Mouse (Mus musculus) cerebellum, adult 2 months (tissue): ENCODE results near the gene Gm17577. TPM values are rescaled to one million over a fixed set of nuclear protein-coding genes. Genes with fewer than 3 reads are reported as not detected.
"Not testable (repeated sequence)": the region's sequence is repeated elsewhere in the genome, so short reads cannot be mapped to it uniquely, and the experiment has no call there.

Source experiments
- DNase-seq, 2 experiments: peaks; one replicate each; pipeline ENCODE4 v3.0.0; 2021
- H3K27ac ChIP-seq: fragments of 200-500 bp; 2 replicates; pipeline ENCODE4 v1.5.1; 2012; ENCODE audit warnings: low read length, control low read depth, inconsistent platforms; ENCODE audit not compliant: insufficient read depth
- H3K27me3 ChIP-seq: fragments of 200-500 bp; 2 replicates; pipeline ENCODE4 v1.6.1; 2012; ENCODE audit warnings: inconsistent platforms, mild to moderate bottlenecking, low read length, moderate library complexity; ENCODE audit not compliant: control insufficient read depth, insufficient read depth
- H3K4me1 ChIP-seq: fragments of 200-500 bp; 2 replicates; pipeline ENCODE4 v1.6.1; 2011; ENCODE audit warnings: low read length; ENCODE audit not compliant: control insufficient read depth, insufficient read depth
- H3K4me3 ChIP-seq: fragments of 200-500 bp; replicated peaks from 2 replicates; pipeline ENCODE3; 2011; ENCODE audit warnings: mild to moderate bottlenecking, low read depth, low read length, control low read depth; ENCODE audit not compliant: insufficient read depth
- WGBS: fragments of 180-500 bp; shearing (Covaris S2); methylation state at CpG from one replicate; pipeline ENCODE4 v1.1.7; 2018; 5-methylcytosine and 5-hydroxymethylcytosine counted together
- polyA plus RNA-seq: library from polyadenylated mRNA; depleted of rRNA; stranded (reverse); fragments of >200 nt; gene quantifications from 2 replicates; pipeline ENCODE4 v1.2.3, GENCODE M21; 2012; rRNA removed

Gm17577 gene
- not detected in 2 replicates for polyA plus RNA-seq

DNA sequence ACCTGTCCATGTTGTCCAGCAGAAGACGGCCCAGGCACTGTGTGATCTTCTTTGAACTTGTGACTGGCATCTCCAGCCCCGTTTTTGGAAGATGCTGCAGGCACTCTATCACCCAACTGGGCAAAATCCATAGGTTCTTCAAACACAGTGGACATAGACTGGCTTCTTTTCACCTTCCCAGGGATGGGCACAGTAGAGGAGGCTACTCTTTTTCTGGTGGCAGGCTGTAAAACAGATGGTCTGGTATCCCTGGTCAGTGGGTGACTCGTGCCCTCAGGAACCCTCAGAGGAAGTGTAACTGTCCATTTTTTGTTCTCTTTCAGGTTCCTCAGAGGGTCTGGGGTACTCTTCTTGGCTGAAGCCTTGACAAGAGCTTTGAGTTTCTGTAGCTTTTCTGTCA lies at the start of gene Gm17577:
Gene Gm17577, minus strand, starts transcription at position 101 of the 400 bp plus-strand sequence.
- H3K4me3 ChIP-seq, H3K4me1 ChIP-seq, H3K27ac ChIP-seq, H3K27me3 ChIP-seq, DNase-seq: not testable (repeated sequence)
- no CpG with 5 or more reads among the region's 3 CpGs for WGBS

GRCm38 (mm10) chrX:123222381-123222780 lies 24.3 kb downstream of the Gm17577 start, which contains the start of gene Srsx:
Srsx (minus strand) TSS chrX:123222481.
- not testable (repeated sequence) for H3K27ac ChIP-seq, H3K4me1 ChIP-seq, H3K27me3 ChIP-seq, H3K4me3 ChIP-seq, DNase-seq
- 33% methylated on average over 1 of the region's 1 CpGs for WGBS

Other genes starting within 250 kb of the Gm17577 start
- gene Gm17521, start 217.2 kb downstream of the Gm17577 start, polyA plus RNA-seq = not detected in 2 replicates
- 6.6 and 6.8 TPM in 2 replicates for gene Cldn34c1, start 143.4 kb downstream of the Gm17577 start, polyA plus RNA-seq
- gene Srsx, start 24.4 kb downstream of the Gm17577 start, polyA plus RNA-seq = not detected in 2 replicates